Mouse (Mus musculus): ENCODE measurements around the gene Glycam1. TPM values are rescaled to one million over a fixed set of nuclear protein-coding genes. Genes with fewer than 3 reads are reported as not detected.
A peak's percentile ranks its signal among the peaks of the same experiment; 100 is the strongest.

Glycam1 gene
- polyA plus RNA-seq, 1 experiment from 2014 or later, result not detected

GRCm38 (mm10) chr15:103542526-103542925 lies 22.4 kb downstream of the Glycam1 start:
- H3K27me3 ChIP-seq (ENCODE audit: control insufficient read depth, insufficient read depth, low read length), result no peaks in the 10 kb centered on the region
- H3K4me3 ChIP-seq (replicated peaks; ENCODE audit: low read depth, low read length), result no peak overlapping the region
- H3K4me1 ChIP-seq (ENCODE audit: control insufficient read depth, insufficient read depth, low read length), result 0 out of 2 replicates have a peak, but pooled peaks cover 6% of the 10 kb centered on the region
- H3K4me2 ChIP-seq (ENCODE audit: low read length), result no peak overlapping the region
- no peak for ATAC-seq (ENCODE audit: low FRiP score, low TSS enrichment)
- H3K9me3 ChIP-seq (ENCODE audit: control insufficient read depth, low read length), result no peaks in the 10 kb centered on the region
- no peak overlapping the region for H3K9ac ChIP-seq (replicated peaks; ENCODE audit: low read length)
- no peak overlapping the region for H3K27ac ChIP-seq (replicated peaks; ENCODE audit: low read depth, low read length)
- DNase-seq, result no peak
- no peaks in the 10 kb centered on the region for H3K36me3 ChIP-seq (ENCODE audit: control insufficient read depth, insufficient read depth, low read length)

GRCm38 (mm10) chr15:103540646-103541045 lies 24.2 kb downstream of the Glycam1 start:
- ATAC-seq (ENCODE audit: low FRiP score, low TSS enrichment) (no peak), DNase-seq (no peak)
- Histone ChIP-seq H3K9ac (replicated peaks; ENCODE audit: low read length) (no peak overlapping the region), H3K27ac (replicated peaks; ENCODE audit: low read depth, low read length) (no peak overlapping the region), H3K9me3 (ENCODE audit: control insufficient read depth, low read length) (no peaks in the 10 kb centered on the region), H3K4me3 (replicated peaks; ENCODE audit: low read depth, low read length) (no peak overlapping the region), H3K27me3 (ENCODE audit: control insufficient read depth, insufficient read depth, low read length) (no peaks in the 10 kb centered on the region), H3K36me3 (ENCODE audit: control insufficient read depth, insufficient read depth, low read length) (no peaks in the 10 kb centered on the region), H3K4me1 (ENCODE audit: control insufficient read depth, insufficient read depth, low read length) (peaks cover 14% of the 10 kb centered on the region), H3K4me2 (ENCODE audit: low read length) (no peak overlapping the region)
- 86% methylated on average over 1 of the region's 1 CpGs for WGBS

GRCm38 (mm10) chr15:103539259-103539658 lies 25.6 kb downstream of the Glycam1 start:
- DNase-seq, result no peak
- no peak for ATAC-seq (ENCODE audit: low FRiP score, low TSS enrichment)
- Histone ChIP-seq H3K27me3 (ENCODE audit: control insufficient read depth, insufficient read depth, low read length) (no peaks in the 10 kb centered on the region), H3K4me2 (ENCODE audit: low read length) (no peak overlapping the region), H3K9ac (replicated peaks; ENCODE audit: low read length) (no peak overlapping the region), H3K4me1 (ENCODE audit: control insufficient read depth, insufficient read depth, low read length) (peaks cover 17% of the 10 kb centered on the region), H3K36me3 (ENCODE audit: control insufficient read depth, insufficient read depth, low read length) (peaks cover 3% of the 10 kb centered on the region; the same call in 1 of the 2 replicates), H3K4me3 (replicated peaks; ENCODE audit: low read depth, low read length) (no peak overlapping the region), H3K9me3 (ENCODE audit: control insufficient read depth, low read length) (no peaks in the 10 kb centered on the region), H3K27ac (replicated peaks; ENCODE audit: low read depth, low read length) (no peak overlapping the region)
- 57% methylated on average over 2 of the region's 2 CpGs for WGBS

- Histone ChIP-seq H3K4me2 (ENCODE audit: low read length) (peak within 1 kb of the TSS; percentile 85), H3K36me3 (ENCODE audit: control insufficient read depth, insufficient read depth, low read length) (peaks cover 3% of the 10 kb centered on the region; the same call in 1 of the 2 replicates), H3K27me3 (ENCODE audit: control insufficient read depth, insufficient read depth, low read length) (no peaks in the 10 kb centered on the region), H3K9ac (replicated peaks; ENCODE audit: low read length) (peak within 1 kb of the TSS; percentile 77), H3K4me3 (replicated peaks; ENCODE audit: low read depth, low read length) (peak within 1 kb of the TSS; percentile 81), H3K9me3 (ENCODE audit: control insufficient read depth, low read length) (no peaks in the 10 kb centered on the region), H3K27ac (replicated peaks; ENCODE audit: low read depth, low read length) (peak within 1 kb of the TSS; percentile 73), H3K4me1 (ENCODE audit: control insufficient read depth, insufficient read depth, low read length) (peaks cover 17% of the 10 kb centered on the region)
- peak; percentile 91 for DNase-seq
- under 1% methylated on average over 36 of the region's 36 CpGs for WGBS
- ATAC-seq (ENCODE audit: low FRiP score, low TSS enrichment), result peak; percentile 88
Measured at GRCm38 (mm10) chr15:103537822-103538213, 27.1 kb downstream of the Glycam1 start, which contains the start of gene Ppp1r1a. Ppp1r1a (minus strand) TSS chr15:103538003.

GRCm38 (mm10) chr15:103537011-103537821 lies 27.7 kb downstream of the Glycam1 start:
- peak overlapping the region; percentile 77 for H3K9ac ChIP-seq (replicated peaks; ENCODE audit: low read length)
- peaks cover 3% of the 10 kb centered on the region; the same call in 1 of the 2 replicates for H3K36me3 ChIP-seq (ENCODE audit: control insufficient read depth, insufficient read depth, low read length)
- peaks cover 17% of the 10 kb centered on the region for H3K4me1 ChIP-seq (ENCODE audit: control insufficient read depth, insufficient read depth, low read length)
- peak overlapping the region; percentile 81 for H3K4me3 ChIP-seq (replicated peaks; ENCODE audit: low read depth, low read length)
- DNase-seq, result peak; percentile 60
- H3K27me3 ChIP-seq (ENCODE audit: control insufficient read depth, insufficient read depth, low read length), result no peaks in the 10 kb centered on the region
- no peaks in the 10 kb centered on the region for H3K9me3 ChIP-seq (ENCODE audit: control insufficient read depth, low read length)
- H3K27ac ChIP-seq (replicated peaks; ENCODE audit: low read depth, low read length), result peak overlapping the region; percentile 73
- WGBS, result under 1% methylated on average over 37 of the region's 37 CpGs
- peak; percentile 65 for ATAC-seq (ENCODE audit: low FRiP score, low TSS enrichment)
- H3K4me2 ChIP-seq (ENCODE audit: low read length), result peak overlapping the region; percentile 85

- Histone ChIP-seq H3K4me1 (ENCODE audit: control insufficient read depth, insufficient read depth, low read length) (peaks cover 17% of the 10 kb centered on the region), H3K4me3 (replicated peaks; ENCODE audit: low read depth, low read length) (peak overlapping the region; percentile 81), H3K4me2 (ENCODE audit: low read length) (peak overlapping the region; percentile 85), H3K27ac (replicated peaks; ENCODE audit: low read depth, low read length) (peak overlapping the region; percentile 73), H3K9ac (replicated peaks; ENCODE audit: low read length) (peak overlapping the region; percentile 77), H3K36me3 (ENCODE audit: control insufficient read depth, insufficient read depth, low read length) (peaks cover 3% of the 10 kb centered on the region; the same call in 1 of the 2 replicates), H3K9me3 (ENCODE audit: control insufficient read depth, low read length) (no peaks in the 10 kb centered on the region), H3K27me3 (ENCODE audit: control insufficient read depth, insufficient read depth, low read length) (no peaks in the 10 kb centered on the region)
- 21% methylated on average over 2 of the region's 2 CpGs for WGBS
- ATAC-seq (ENCODE audit: low FRiP score, low TSS enrichment) (no peak), DNase-seq (no peak)
Measured at GRCm38 (mm10) chr15:103536456-103536855, 28.4 kb downstream of the Glycam1 start.

GRCm38 (mm10) chr15:103535786-103536185 lies 29.1 kb downstream of the Glycam1 start:
- 72% methylated on average over 1 of the region's 1 CpGs for WGBS
- no peak for DNase-seq
- Histone ChIP-seq H3K9ac (replicated peaks; ENCODE audit: low read length) (no peak overlapping the region), H3K4me1 (ENCODE audit: control insufficient read depth, insufficient read depth, low read length) (peaks cover 17% of the 10 kb centered on the region), H3K4me2 (ENCODE audit: low read length) (no peak overlapping the region), H3K4me3 (replicated peaks; ENCODE audit: low read depth, low read length) (no peak overlapping the region), H3K27ac (replicated peaks; ENCODE audit: low read depth, low read length) (no peak overlapping the region), H3K36me3 (ENCODE audit: control insufficient read depth, insufficient read depth, low read length) (peaks cover 3% of the 10 kb centered on the region), H3K27me3 (ENCODE audit: control insufficient read depth, insufficient read depth, low read length) (no peaks in the 10 kb centered on the region), H3K9me3 (ENCODE audit: control insufficient read depth, low read length) (no peaks in the 10 kb centered on the region)
- ATAC-seq (ENCODE audit: low FRiP score, low TSS enrichment), result no peak

GRCm38 (mm10) chr15:103535030-103535429 lies 29.9 kb downstream of the Glycam1 start:
- no peak overlapping the region for H3K9ac ChIP-seq (replicated peaks; ENCODE audit: low read length)
- no peak overlapping the region for H3K4me2 ChIP-seq (ENCODE audit: low read length)
- H3K36me3 ChIP-seq (ENCODE audit: control insufficient read depth, insufficient read depth, low read length), result peaks cover 3% of the 10 kb centered on the region
- no peak overlapping the region for H3K4me3 ChIP-seq (replicated peaks; ENCODE audit: low read depth, low read length)
- 66% methylated on average over 2 of the region's 2 CpGs for WGBS
- no peak overlapping the region for H3K27ac ChIP-seq (replicated peaks; ENCODE audit: low read depth, low read length)
- H3K27me3 ChIP-seq (ENCODE audit: control insufficient read depth, insufficient read depth, low read length), result no peaks in the 10 kb centered on the region
- ATAC-seq (ENCODE audit: low FRiP score, low TSS enrichment) (no peak), DNase-seq (no peak)
- H3K9me3 ChIP-seq (ENCODE audit: control insufficient read depth, low read length), result no peaks in the 10 kb centered on the region
- peaks cover 17% of the 10 kb centered on the region for H3K4me1 ChIP-seq (ENCODE audit: control insufficient read depth, insufficient read depth, low read length)
